Mouse (Mus musculus): ENCODE data around the gene Hmga1b. TPM values are rescaled to one million over a fixed set of nuclear protein-coding genes. Genes with fewer than 3 reads are reported as not detected.
"Not testable (repeated sequence)": the region's sequence is repeated elsewhere in the genome, so short reads cannot be mapped to it uniquely, and the experiment has no call there.

Gene Hmga1b
- polyA plus RNA-seq, 1 experiment from 2014 or later: 7.8 TPM

- DNase-seq (ENCODE audit: low spot score): no peak
- H3K9ac ChIP-seq (ENCODE audit: low read length): no peak overlapping the region
- H3K27ac ChIP-seq (ENCODE audit: low read depth): no peak overlapping the region
- H3K36me3 ChIP-seq (ENCODE audit: control insufficient read depth, insufficient read depth, low read length): no peaks in the 10 kb centered on the region
- ATAC-seq (replicated peaks; ENCODE audit: low FRiP score, low TSS enrichment, low read depth): no peak
- H3K4me2 ChIP-seq (ENCODE audit: low read length): no peak overlapping the region
- H3K9me3 ChIP-seq (ENCODE audit: control insufficient read depth, low read length): no peaks in the 10 kb centered on the region
- 81% methylated on average over 4 of the region's 4 CpGs for WGBS
- H3K4me3 ChIP-seq (ENCODE audit: low read depth, low read length): no peak overlapping the region
- no peaks in the 10 kb centered on the region for H3K4me1 ChIP-seq (replicated peaks; ENCODE audit: control insufficient read depth, insufficient read depth, low read length)
- H3K27me3 ChIP-seq (replicated peaks; ENCODE audit: control insufficient read depth, insufficient read depth, low read length): no peaks in the 10 kb centered on the region
Observed at GRCm38 (mm10) chr11:120747974-120748373, 14.6 kb upstream of the Hmga1b start.

DNA sequence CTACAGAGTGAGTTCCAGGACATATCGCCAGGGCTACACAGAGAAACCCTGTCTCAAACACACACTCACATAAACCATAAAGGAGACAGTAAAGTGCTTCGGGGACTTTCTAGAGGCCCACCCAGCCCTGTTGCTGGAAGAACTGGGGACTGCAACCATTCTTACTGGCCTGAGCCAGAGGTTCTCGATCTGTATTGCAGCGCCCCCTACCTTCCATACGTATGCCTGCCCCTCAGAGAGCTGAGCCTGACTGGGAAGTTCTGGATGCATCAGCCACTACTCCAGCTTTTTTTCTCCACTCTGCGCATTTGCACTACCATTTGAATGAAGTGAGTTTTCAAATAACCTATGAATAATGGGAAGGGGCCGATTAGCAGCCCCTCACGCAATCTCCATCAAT lies 13.2 kb upstream of the Hmga1b start:
- no peaks in the 10 kb centered on the region for H3K4me1 ChIP-seq (replicated peaks; ENCODE audit: control insufficient read depth, insufficient read depth, low read length)
- H3K4me2 ChIP-seq (ENCODE audit: low read length): no peak overlapping the region
- no peaks in the 10 kb centered on the region for H3K36me3 ChIP-seq (ENCODE audit: control insufficient read depth, insufficient read depth, low read length)
- WGBS: 58% methylated on average over 8 of the region's 8 CpGs
- H3K9me3 ChIP-seq (ENCODE audit: control insufficient read depth, low read length): no peaks in the 10 kb centered on the region
- no peak overlapping the region for H3K9ac ChIP-seq (ENCODE audit: low read length)
- no peak overlapping the region for H3K27ac ChIP-seq (ENCODE audit: low read depth)
- ATAC-seq (replicated peaks; ENCODE audit: low FRiP score, low TSS enrichment, low read depth): no peak
- no peak for DNase-seq (ENCODE audit: low spot score)
- H3K4me3 ChIP-seq (ENCODE audit: low read depth, low read length): no peak overlapping the region
- no peaks in the 10 kb centered on the region for H3K27me3 ChIP-seq (replicated peaks; ENCODE audit: control insufficient read depth, insufficient read depth, low read length)

DNA sequence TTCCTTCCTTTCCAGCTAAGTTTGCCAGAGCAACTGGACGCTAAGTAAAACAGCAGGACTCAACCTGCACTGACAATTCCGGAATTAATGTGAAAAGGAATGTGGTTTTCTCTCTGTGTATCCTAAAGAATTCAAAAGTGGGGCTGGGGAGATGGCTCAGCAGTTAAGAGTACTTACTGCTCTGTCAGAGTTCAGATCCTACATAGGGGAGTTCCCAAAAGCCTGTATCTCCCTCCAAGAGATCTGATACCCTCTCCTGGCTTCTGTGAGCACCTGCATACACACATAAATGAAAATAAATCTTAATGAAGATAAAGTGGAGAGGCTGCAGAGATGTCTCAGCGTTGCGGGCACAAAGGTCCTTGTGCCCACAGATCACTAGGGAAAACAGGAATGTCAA lies 11.0 kb upstream of the Hmga1b start:
- Histone ChIP-seq H3K27ac (ENCODE audit: low read depth) (no peak overlapping the region), H3K36me3 (ENCODE audit: control insufficient read depth, insufficient read depth, low read length) (no peaks in the 10 kb centered on the region), H3K9ac (ENCODE audit: low read length) (no peak overlapping the region), H3K9me3 (ENCODE audit: control insufficient read depth, low read length) (no peaks in the 10 kb centered on the region), H3K27me3 (replicated peaks; ENCODE audit: control insufficient read depth, insufficient read depth, low read length) (no peaks in the 10 kb centered on the region), H3K4me3 (ENCODE audit: low read depth, low read length) (no peak overlapping the region), H3K4me1 (replicated peaks; ENCODE audit: control insufficient read depth, insufficient read depth, low read length) (no peaks in the 10 kb centered on the region), H3K4me2 (ENCODE audit: low read length) (no peak overlapping the region)
- ATAC-seq (replicated peaks; ENCODE audit: low FRiP score, low TSS enrichment, low read depth): no peak
- 73% methylated on average over 4 of the region's 4 CpGs for WGBS
- no peak for DNase-seq (ENCODE audit: low spot score)

DNA sequence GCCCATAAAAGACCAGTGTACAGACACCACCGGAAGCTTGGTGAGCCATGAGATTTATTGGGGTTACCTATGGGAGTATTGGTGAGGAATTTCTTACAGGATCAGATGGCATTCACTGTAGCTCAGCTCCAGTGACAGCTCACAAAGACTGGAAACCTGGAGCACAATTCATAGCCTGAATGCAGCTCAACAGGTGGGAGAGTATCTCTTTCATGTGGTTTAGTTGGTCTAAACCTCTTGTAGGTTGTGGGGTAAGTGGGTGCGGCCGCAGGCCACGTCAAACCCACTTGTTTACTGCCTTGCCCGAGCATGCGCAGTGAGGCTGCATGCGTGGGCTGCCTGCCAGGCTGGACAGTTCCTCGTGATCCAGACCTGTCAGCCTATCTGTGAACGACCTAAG lies 2.4 kb upstream of the Hmga1b start:
- no peaks in the 10 kb centered on the region for H3K27me3 ChIP-seq (replicated peaks; ENCODE audit: control insufficient read depth, insufficient read depth, low read length)
- peaks cover 12% of the 10 kb centered on the region for H3K9me3 ChIP-seq (ENCODE audit: control insufficient read depth, low read length)
- no peak overlapping the region for H3K4me2 ChIP-seq (ENCODE audit: low read length)
- H3K27ac ChIP-seq (ENCODE audit: low read depth): no peak overlapping the region
- WGBS: 85% methylated on average over 9 of the region's 9 CpGs
- no peak overlapping the region for H3K4me3 ChIP-seq (ENCODE audit: low read depth, low read length)
- H3K4me1 ChIP-seq (replicated peaks; ENCODE audit: control insufficient read depth, insufficient read depth, low read length): no peaks in the 10 kb centered on the region
- DNase-seq (ENCODE audit: low spot score) (no peak), ATAC-seq (replicated peaks; ENCODE audit: low FRiP score, low TSS enrichment, low read depth) (no peak)
- H3K36me3 ChIP-seq (ENCODE audit: control insufficient read depth, insufficient read depth, low read length): no peaks in the 10 kb centered on the region
- H3K9ac ChIP-seq (ENCODE audit: low read length): no peak overlapping the region

DNA sequence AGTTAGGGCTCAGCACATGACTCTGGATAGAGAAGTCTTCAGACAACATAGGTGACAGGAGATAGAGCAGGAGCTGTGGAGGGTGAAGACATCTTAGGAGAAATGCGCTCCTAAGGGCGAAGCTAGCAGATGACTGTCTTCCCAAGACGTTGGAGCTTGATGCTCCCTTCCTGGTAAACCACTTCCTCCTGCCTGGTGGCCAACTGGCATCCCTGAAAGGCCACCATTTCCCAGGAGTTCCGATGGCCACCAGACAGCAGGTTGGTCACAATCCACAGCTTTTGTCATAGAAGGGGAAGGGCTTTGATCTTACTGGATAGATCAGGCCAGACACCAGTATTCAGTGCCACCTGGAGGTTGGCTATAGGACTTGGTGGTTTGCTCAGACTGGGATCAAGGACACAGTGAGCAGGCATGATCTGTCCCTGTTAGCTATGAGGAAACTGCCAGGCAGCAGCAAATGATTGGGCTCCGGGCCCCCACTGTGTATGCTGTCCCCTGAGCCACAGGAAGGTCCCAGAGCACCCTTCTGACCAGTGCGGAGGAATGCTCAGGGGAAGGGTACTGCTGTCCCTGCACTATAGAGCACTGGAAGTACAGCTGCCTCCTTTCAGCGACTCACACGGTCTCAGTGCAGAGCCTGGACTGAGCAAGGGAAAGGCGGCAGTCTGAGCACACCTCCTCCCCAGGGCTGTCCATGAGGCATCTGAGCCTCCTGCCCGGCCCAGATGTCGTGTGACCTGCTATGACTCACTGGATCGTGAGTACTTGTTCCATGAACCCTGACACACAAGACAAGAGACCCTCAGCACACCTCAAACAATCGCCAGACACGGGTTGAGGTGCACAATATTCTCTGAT lies 553 bp upstream of the Hmga1b start:
- ATAC-seq (replicated peaks; ENCODE audit: low FRiP score, low TSS enrichment, low read depth) (peak; percentile 70), DNase-seq (ENCODE audit: low spot score) (no peak)
- Histone ChIP-seq H3K4me2 (ENCODE audit: low read length) (0 out of 2 replicates have a peak overlapping the region, but pooled peaks have one; percentile 29), H3K36me3 (ENCODE audit: control insufficient read depth, insufficient read depth, low read length) (no peaks in the 10 kb centered on the region), H3K9ac (ENCODE audit: low read length) (no peak overlapping the region), H3K4me3 (ENCODE audit: low read depth, low read length) (no peak overlapping the region), H3K4me1 (replicated peaks; ENCODE audit: control insufficient read depth, insufficient read depth, low read length) (no peaks in the 10 kb centered on the region), H3K9me3 (ENCODE audit: control insufficient read depth, low read length) (peaks cover 12% of the 10 kb centered on the region), H3K27ac (ENCODE audit: low read depth) (peak overlapping the region; percentile 57; the same call in 1 of the 2 replicates), H3K27me3 (replicated peaks; ENCODE audit: control insufficient read depth, insufficient read depth, low read length) (no peaks in the 10 kb centered on the region)
- 65% methylated on average over 14 of the region's 14 CpGs for WGBS

DNA sequence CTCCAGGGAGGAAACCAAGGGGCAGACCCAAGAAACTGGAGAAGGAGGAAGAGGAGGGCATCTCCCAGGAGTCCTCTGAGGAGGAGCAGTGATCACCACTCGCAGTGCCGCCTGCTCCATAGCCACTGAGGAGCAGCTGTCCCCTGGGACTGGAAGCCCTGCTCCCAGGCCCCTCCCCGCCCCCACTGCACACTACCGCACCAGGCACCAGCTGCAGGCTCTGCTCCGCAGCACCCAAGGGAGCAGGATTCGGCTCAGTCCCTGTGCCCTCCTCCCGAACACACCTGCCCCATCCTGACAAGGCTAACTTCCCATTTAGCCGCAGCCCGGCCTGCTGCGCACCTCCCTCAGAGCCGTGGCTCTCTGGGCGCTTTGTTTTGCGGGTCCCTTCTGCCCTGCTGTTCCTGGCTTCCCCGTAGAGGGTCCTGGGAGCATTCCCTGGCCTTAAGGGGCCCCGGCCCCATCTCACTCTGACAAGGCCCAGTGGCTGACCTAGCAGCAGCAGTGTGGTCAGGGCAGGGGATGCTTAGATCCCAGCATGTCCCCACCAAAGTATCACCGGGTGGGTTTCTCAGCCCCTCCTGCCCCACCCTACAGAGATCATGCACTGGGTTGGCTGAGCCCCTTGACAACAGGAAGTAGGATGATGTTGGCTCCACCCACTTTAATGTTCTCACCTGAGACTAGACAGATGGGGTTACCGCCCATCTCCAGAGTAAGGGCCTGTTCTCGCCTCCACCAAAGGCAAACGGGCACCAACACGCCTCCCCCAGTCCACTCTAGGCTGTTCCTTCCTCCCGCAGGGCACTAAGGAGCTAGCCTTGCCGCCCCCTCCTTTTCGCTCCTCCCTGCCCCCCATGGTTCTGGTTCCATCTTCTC lies 766 bp downstream of the Hmga1b start:
- not testable (repeated sequence) for H3K9ac ChIP-seq (ENCODE audit: low read length); H3K4me1 ChIP-seq (replicated peaks; ENCODE audit: control insufficient read depth, insufficient read depth, low read length); H3K27me3 ChIP-seq (replicated peaks; ENCODE audit: control insufficient read depth, insufficient read depth, low read length); H3K36me3 ChIP-seq (ENCODE audit: control insufficient read depth, insufficient read depth, low read length); H3K4me3 ChIP-seq (ENCODE audit: low read depth, low read length); H3K9me3 ChIP-seq (ENCODE audit: control insufficient read depth, low read length); H3K27ac ChIP-seq (ENCODE audit: low read depth); DNase-seq (ENCODE audit: low spot score)
- WGBS: 7% methylated on average over 5 of the region's 23 CpGs
- peak overlapping the region; percentile 29 for H3K4me2 ChIP-seq (ENCODE audit: low read length)
- peak; percentile 53 for ATAC-seq (replicated peaks; ENCODE audit: low FRiP score, low TSS enrichment, low read depth)

DNA sequence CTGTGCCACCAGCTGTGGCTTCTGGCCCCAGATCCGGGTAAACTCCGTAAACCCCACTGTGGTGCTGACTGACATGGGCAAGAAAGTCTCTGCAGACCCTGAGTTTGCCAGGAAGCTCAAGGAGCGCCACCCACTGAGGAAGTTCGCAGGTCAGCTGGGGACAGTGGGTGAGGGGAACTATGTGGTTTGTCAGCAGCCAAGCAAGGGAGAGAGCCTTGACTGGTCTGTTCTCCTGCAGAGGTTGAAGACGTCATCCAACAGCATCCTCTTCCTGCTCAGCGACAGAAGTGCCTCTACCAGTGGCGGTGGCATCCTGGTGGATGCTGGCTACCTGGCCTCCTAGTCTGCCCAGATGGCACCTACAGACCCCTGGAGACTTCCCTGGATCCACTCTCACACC lies 4.4 kb downstream of the Hmga1b start:
- H3K27me3 ChIP-seq (replicated peaks; ENCODE audit: control insufficient read depth, insufficient read depth, low read length); H3K36me3 ChIP-seq (ENCODE audit: control insufficient read depth, insufficient read depth, low read length); H3K4me1 ChIP-seq (replicated peaks; ENCODE audit: control insufficient read depth, insufficient read depth, low read length); DNase-seq (ENCODE audit: low spot score); H3K4me2 ChIP-seq (ENCODE audit: low read length); H3K4me3 ChIP-seq (ENCODE audit: low read depth, low read length); H3K27ac ChIP-seq (ENCODE audit: low read depth); H3K9me3 ChIP-seq (ENCODE audit: control insufficient read depth, low read length); H3K9ac ChIP-seq (ENCODE audit: low read length); ATAC-seq (replicated peaks; ENCODE audit: low FRiP score, low TSS enrichment, low read depth): not testable (repeated sequence)
- WGBS: 61% methylated on average over 3 of the region's 7 CpGs

DNA sequence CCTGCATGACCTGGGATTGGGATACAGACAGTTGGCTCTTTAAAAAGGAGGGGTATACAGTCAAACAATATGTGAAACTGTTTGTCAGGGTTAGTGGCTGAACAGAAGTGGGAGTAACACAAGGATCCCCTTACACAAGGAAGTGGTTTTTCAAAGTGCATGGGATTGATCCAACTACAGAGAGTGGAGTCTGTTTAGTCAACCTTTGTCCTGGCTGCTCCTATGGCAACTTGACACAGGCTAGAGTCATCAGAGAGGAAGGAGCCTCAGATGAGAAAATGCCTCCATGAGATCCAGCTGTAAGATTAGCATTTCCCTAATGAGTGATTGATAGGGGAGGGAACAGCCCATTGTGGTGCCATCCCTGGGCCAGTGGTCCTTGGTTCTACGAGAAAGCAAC lies 5.6 kb downstream of the Hmga1b start:
- no peak overlapping the region for H3K27ac ChIP-seq (ENCODE audit: low read depth)
- 57% methylated on average over 1 of the region's 1 CpGs for WGBS

More for the DNA sequence above, 5.6 kb downstream of the Hmga1b start:
- ATAC-seq (replicated peaks; ENCODE audit: low FRiP score, low TSS enrichment, low read depth) (peak; percentile 47; the same call in 1 of the 2 replicates), DNase-seq (ENCODE audit: low spot score) (no peak)
- H3K4me3 ChIP-seq (ENCODE audit: low read depth, low read length): no peak overlapping the region
- no peaks in the 10 kb centered on the region for H3K27me3 ChIP-seq (replicated peaks; ENCODE audit: control insufficient read depth, insufficient read depth, low read length)
- no peak overlapping the region for H3K4me2 ChIP-seq (ENCODE audit: low read length)
- H3K36me3 ChIP-seq (ENCODE audit: control insufficient read depth, insufficient read depth, low read length): no peaks in the 10 kb centered on the region
- no peaks in the 10 kb centered on the region for H3K9me3 ChIP-seq (ENCODE audit: control insufficient read depth, low read length)
- no peaks in the 10 kb centered on the region for H3K4me1 ChIP-seq (replicated peaks; ENCODE audit: control insufficient read depth, insufficient read depth, low read length)
- no peak overlapping the region for H3K9ac ChIP-seq (ENCODE audit: low read length)

All from intestine, embryonic 14.5 days (tissue).